Mouse (Mus musculus) stomach, postnatal 0 days (tissue): Measurements from ENCODE around the gene Ssx2ip.

Experiments used
- CTCF ChIP-seq: IDR thresholded peaks from 2 replicates; pipeline ENCODE4 v1.5.1; 2016; ENCODE audit warnings: antibody characterized with exemption, low read depth, mild to moderate bottlenecking, moderate library complexity
- EP300 ChIP-seq: optimal IDR thresholded peaks from 2 replicates; pipeline ENCODE3; 2016; ENCODE audit warnings: antibody characterized with exemption

DNA sequence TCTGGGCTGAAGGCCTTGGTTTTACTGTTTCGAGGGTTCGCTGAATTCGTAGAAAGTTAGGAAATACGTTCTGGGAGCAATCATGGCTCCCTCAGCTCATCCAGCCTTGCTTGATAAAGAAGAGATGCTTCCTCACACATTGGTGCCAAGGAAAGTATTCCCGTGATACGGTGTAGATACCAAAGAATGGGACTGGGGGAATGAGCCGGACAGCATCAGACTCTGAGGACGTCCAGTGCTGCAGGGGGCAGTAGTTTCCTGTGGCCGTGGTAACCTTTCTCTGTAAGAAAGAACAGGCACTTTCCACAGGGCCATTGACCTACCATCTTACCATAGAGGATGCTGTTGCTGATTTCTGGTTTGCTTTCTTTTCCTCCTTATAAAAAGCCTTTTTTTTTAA is 15.1 kb downstream of the Ssx2ip start:
- no peak for TF ChIP-seq EP300
- TF ChIP-seq CTCF: no peak
